Mouse (Mus musculus) embryonic facial prominence, embryonic 12.5 days (tissue): ENCODE measurements around the gene 2310003L06Rik. TPM values are rescaled to one million over a fixed set of nuclear protein-coding genes. Genes with fewer than 3 reads are reported as not detected.

ENCODE experiments used
- ATAC-seq: fragments of 200-750 bp; cut with Nextera tagmentation; 2 replicates; pipeline ENCODE4 v1.8.0; 2017; ENCODE audit not compliant: insufficient number of reproducible peaks, insufficient read depth, low FRiP score, low TSS enrichment
- H3K27ac ChIP-seq: fragments of 300-500 bp; sonication (generic); 2 replicates; pipeline ENCODE4 v1.5.1; 2016; ENCODE audit warnings: mild to moderate bottlenecking
- H3K27me3 ChIP-seq: fragments of 300-500 bp; sonication (generic); 2 replicates; pipeline ENCODE4 v1.6.1; 2016; ENCODE audit warnings: mild to moderate bottlenecking, moderate library complexity
- H3K36me3 ChIP-seq: fragments of 300-500 bp; sonication (generic); 2 replicates; pipeline ENCODE4 v1.6.1; 2016; ENCODE audit warnings: mild to moderate bottlenecking
- H3K4me1 ChIP-seq: fragments of 300-500 bp; sonication (generic); 2 replicates; pipeline ENCODE4 v1.6.1; 2016
- H3K4me2 ChIP-seq: fragments of 300-500 bp; sonication (generic); replicated peaks from 2 replicates; pipeline ENCODE4 v1.6.1; 2016; ENCODE audit warnings: mild to moderate bottlenecking, moderate library complexity
- H3K4me3 ChIP-seq: fragments of 300-500 bp; sonication (generic); 2 replicates; pipeline ENCODE4 v1.5.1; 2016; ENCODE audit warnings: mild to moderate bottlenecking
- H3K9ac ChIP-seq: fragments of 300-500 bp; sonication (generic); 2 replicates; pipeline ENCODE4 v1.6.1; 2016; ENCODE audit warnings: mild to moderate bottlenecking, moderate library complexity
- H3K9me3 ChIP-seq: fragments of 300-500 bp; sonication (generic); 2 replicates; pipeline ENCODE4 v1.6.1; 2016; ENCODE audit warnings: mild to moderate bottlenecking, moderate library complexity
- WGBS: fragments of 180-500 bp; shearing (Covaris S2); methylation state at CpG from one replicate; pipeline ENCODE4 v1.1.7; 2016; 5-methylcytosine and 5-hydroxymethylcytosine counted together
- polyA plus RNA-seq: library from polyadenylated mRNA; unstranded; fragments of >200 nt; fragmentation: Nextera tagmentation; extraction: Ambion mirVana; gene quantifications from 2 replicates; pipeline ENCODE4 v1.2.1, GENCODE M21; 2016

The 2310003L06Rik gene
- polyA plus RNA-seq = not detected in 2 replicates

- no peak within 1 kb of the TSS for H3K27ac ChIP-seq
- WGBS = 72% methylated on average over 2 of the region's 2 CpGs
- H3K9ac ChIP-seq = no peak within 1 kb of the TSS
- H3K9me3 ChIP-seq = no peaks in the 10 kb centered on the region
- no peak within 1 kb of the TSS for H3K4me3 ChIP-seq
- no peak within 1 kb of the TSS for H3K4me2 ChIP-seq
- no peaks in the 10 kb centered on the region for H3K27me3 ChIP-seq
- H3K36me3 ChIP-seq = no peaks in the 10 kb centered on the region
- ATAC-seq = no peak
- H3K4me1 ChIP-seq = no peaks in the 10 kb centered on the region
Measured at GRCm38 (mm10) chr5:87969201-87969600, at the start of gene 2310003L06Rik, which contains the start of gene Gm28434. TSS of gene 2310003L06Rik (plus strand) at chr5:87969459. TSS of gene Gm28434 (plus strand) at chr5:87969517.

GRCm38 (mm10) chr5:87925372-87925771, 43.9 kb upstream of the 2310003L06Rik start, which contains the start of gene Csn3:
TSS of gene Csn3 (plus strand) at chr5:87925579.
- 17% methylated on average over 5 of the region's 5 CpGs for WGBS
- no peak for ATAC-seq
- no peak within 1 kb of the TSS for H3K27ac ChIP-seq
- H3K4me3 ChIP-seq = no peak within 1 kb of the TSS
- H3K9ac ChIP-seq = no peak within 1 kb of the TSS
- no peaks in the 10 kb centered on the region for H3K36me3 ChIP-seq
- H3K4me1 ChIP-seq = 0 out of 2 replicates have a peak, but pooled peaks cover 6% of the 10 kb centered on the region
- H3K4me2 ChIP-seq = no peak within 1 kb of the TSS
- no peaks in the 10 kb centered on the region for H3K9me3 ChIP-seq
- H3K27me3 ChIP-seq = no peaks in the 10 kb centered on the region

GRCm38 (mm10) chr5:87931603-87932002, 37.7 kb upstream of the 2310003L06Rik start:
- Histone ChIP-seq H3K9ac (no peak overlapping the region), H3K4me3 (no peak overlapping the region), H3K4me2 (no peak overlapping the region), H3K9me3 (no peaks in the 10 kb centered on the region), H3K4me1 (no peaks in the 10 kb centered on the region), H3K27me3 (no peaks in the 10 kb centered on the region), H3K36me3 (no peaks in the 10 kb centered on the region), H3K27ac (no peak overlapping the region)
- ATAC-seq = no peak
- WGBS = 52% methylated on average over 1 of the region's 1 CpGs

DNA sequence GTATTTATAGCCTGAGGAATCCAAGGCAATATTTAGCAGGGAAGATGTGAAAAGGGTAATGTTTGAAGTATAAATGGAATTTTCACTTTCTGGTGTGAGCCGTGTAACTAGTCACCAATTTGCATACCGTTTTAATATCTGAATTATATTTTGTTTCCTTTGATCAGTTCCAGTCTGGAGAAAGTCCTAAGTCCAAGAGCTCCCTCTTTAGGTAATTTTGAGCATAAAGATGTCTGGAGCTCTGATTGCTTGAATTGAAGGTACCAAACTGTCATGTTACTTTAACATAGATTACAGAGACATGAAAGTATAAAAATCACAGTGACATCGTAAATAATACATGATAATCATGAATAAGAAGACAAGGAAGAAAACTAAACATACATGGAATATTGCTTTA, 28.5 kb upstream of the 2310003L06Rik start:
- Histone ChIP-seq H3K4me2 (no peak overlapping the region), H3K9me3 (no peaks in the 10 kb centered on the region), H3K4me3 (no peak overlapping the region), H3K4me1 (no peaks in the 10 kb centered on the region), H3K9ac (no peak overlapping the region), H3K36me3 (no peaks in the 10 kb centered on the region), H3K27ac (no peak overlapping the region), H3K27me3 (no peaks in the 10 kb centered on the region)
- WGBS = 40% methylated on average over 3 of the region's 3 CpGs
- no peak for ATAC-seq

DNA sequence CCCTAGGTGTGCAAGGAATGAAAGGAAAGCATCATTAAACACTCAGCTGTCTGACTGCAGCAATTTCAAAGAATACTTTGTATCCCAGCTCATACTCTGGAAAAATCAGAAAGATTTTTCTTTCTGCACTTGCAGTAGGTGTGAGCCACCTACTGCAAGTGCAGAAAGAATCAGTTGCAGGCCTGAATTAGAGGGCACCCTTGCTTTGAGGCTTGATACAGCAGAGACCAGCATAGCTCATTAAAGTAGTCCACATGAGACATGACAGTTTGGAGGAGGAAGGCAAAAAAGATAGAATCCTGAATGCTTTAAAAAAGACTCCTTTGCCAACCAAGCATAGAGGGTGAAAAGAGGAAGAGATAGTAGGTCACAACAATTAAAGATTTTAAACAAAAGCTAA, 26.7 kb upstream of the 2310003L06Rik start:
- H3K9ac ChIP-seq = no peak overlapping the region
- ATAC-seq = no peak

GRCm38 (mm10) chr5:87951836-87952235, 17.4 kb upstream of the 2310003L06Rik start:
- no peaks in the 10 kb centered on the region for H3K27me3 ChIP-seq
- H3K9me3 ChIP-seq = no peaks in the 10 kb centered on the region
- no peaks in the 10 kb centered on the region for H3K36me3 ChIP-seq
- no peak overlapping the region for H3K9ac ChIP-seq
- no peak overlapping the region for H3K4me3 ChIP-seq
- no peak overlapping the region for H3K4me2 ChIP-seq
- H3K27ac ChIP-seq = no peak overlapping the region
- ATAC-seq = no peak
- no peaks in the 10 kb centered on the region for H3K4me1 ChIP-seq

More for the DNA sequence above, 26.7 kb upstream of the 2310003L06Rik start:
- H3K4me2 ChIP-seq = no peak overlapping the region
- no peaks in the 10 kb centered on the region for H3K9me3 ChIP-seq
- no peaks in the 10 kb centered on the region for H3K27me3 ChIP-seq
- no peak overlapping the region for H3K4me3 ChIP-seq
- no peak overlapping the region for H3K27ac ChIP-seq
- H3K4me1 ChIP-seq = no peaks in the 10 kb centered on the region
- no peaks in the 10 kb centered on the region for H3K36me3 ChIP-seq

DNA sequence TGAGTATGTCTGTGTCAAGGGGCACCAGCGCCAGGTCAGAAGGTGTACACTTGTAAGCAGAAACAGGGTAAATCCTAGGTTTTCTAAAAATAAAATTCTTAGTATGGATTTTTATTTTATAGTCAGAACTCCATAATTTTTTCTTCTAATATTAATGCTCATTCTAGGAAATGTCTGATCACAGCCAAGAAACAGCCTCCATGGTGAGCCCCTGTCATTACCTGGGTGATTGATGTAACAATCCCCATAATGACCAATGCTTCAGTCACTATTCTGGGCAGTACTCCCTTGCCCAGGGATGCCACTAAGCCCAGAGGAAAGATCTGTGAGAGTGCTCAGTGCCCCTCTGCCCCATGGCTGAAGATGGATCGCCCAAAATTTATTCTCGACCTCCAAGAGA, 9.9 kb downstream of the 2310003L06Rik start, which contains the start of gene Cabs1:
Gene Cabs1 (plus strand): TSS at position 301 of the 400 bp plus-strand sequence.
- Histone ChIP-seq H3K9ac (no peak within 1 kb of the TSS), H3K9me3 (no peaks in the 10 kb centered on the region), H3K27me3 (no peaks in the 10 kb centered on the region), H3K36me3 (no peaks in the 10 kb centered on the region), H3K4me3 (no peak within 1 kb of the TSS), H3K27ac (no peak within 1 kb of the TSS), H3K4me2 (no peak within 1 kb of the TSS), H3K4me1 (no peaks in the 10 kb centered on the region)
- 88% methylated on average over 3 of the region's 3 CpGs for WGBS
- no peak for ATAC-seq

- Histone ChIP-seq H3K27ac (no peak overlapping the region), H3K9me3 (no peaks in the 10 kb centered on the region), H3K4me2 (no peak overlapping the region), H3K4me1 (no peaks in the 10 kb centered on the region), H3K4me3 (no peak overlapping the region), H3K27me3 (no peaks in the 10 kb centered on the region), H3K9ac (no peak overlapping the region), H3K36me3 (no peaks in the 10 kb centered on the region)
- peak; percentile 69; the same call in 1 of the 2 replicates for ATAC-seq
- 57% methylated on average over 3 of the region's 3 CpGs for WGBS
Measured at GRCm38 (mm10) chr5:87982468-87983214, 13.4 kb downstream of the 2310003L06Rik start.

GRCm38 (mm10) chr5:88002249-88002648, 33.0 kb downstream of the 2310003L06Rik start, which contains the start of gene Smr3a:
TSS of gene Smr3a (plus strand) at chr5:88002549.
- WGBS = 86% methylated on average over 3 of the region's 3 CpGs
- ATAC-seq = no peak
- Histone ChIP-seq H3K4me2 (no peak within 1 kb of the TSS), H3K36me3 (no peaks in the 10 kb centered on the region), H3K27ac (no peak within 1 kb of the TSS), H3K4me3 (no peak within 1 kb of the TSS), H3K4me1 (no peaks in the 10 kb centered on the region), H3K27me3 (no peaks in the 10 kb centered on the region), H3K9me3 (no peaks in the 10 kb centered on the region), H3K9ac (no peak within 1 kb of the TSS)

DNA sequence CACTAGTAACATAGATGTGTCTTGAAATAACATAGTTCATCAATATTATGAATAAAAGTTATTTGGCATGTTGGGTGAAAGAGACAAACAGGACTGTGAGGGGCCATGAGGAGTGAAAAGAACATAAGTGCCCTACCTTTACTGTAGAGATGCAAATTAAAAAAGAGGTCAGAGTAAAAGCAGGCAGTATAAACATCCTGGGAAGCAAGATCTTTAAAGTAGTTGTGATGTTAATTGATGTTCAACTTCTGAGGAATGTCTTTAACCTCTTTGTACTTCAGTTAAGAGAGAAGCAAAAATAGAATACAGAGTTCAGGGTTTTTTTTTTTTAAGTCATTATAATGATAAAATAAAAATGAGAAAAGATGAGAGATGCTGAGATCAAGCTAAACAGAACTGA, 36.0 kb downstream of the 2310003L06Rik start:
- Histone ChIP-seq H3K4me2 (no peak overlapping the region), H3K36me3 (no peaks in the 10 kb centered on the region), H3K9ac (no peak overlapping the region), H3K27me3 (no peaks in the 10 kb centered on the region), H3K4me3 (no peak overlapping the region), H3K9me3 (no peaks in the 10 kb centered on the region), H3K27ac (no peak overlapping the region), H3K4me1 (no peaks in the 10 kb centered on the region)
- ATAC-seq = no peak
